Mouse (Mus musculus): Measurements from ENCODE around the gene Ddx20. TPM values are rescaled to one million over a fixed set of nuclear protein-coding genes. Genes with fewer than 3 reads are reported as not detected.

Ddx20 gene
- polyA plus RNA-seq, 1 experiment from 2014 or later, result 37.2 TPM

DNA sequence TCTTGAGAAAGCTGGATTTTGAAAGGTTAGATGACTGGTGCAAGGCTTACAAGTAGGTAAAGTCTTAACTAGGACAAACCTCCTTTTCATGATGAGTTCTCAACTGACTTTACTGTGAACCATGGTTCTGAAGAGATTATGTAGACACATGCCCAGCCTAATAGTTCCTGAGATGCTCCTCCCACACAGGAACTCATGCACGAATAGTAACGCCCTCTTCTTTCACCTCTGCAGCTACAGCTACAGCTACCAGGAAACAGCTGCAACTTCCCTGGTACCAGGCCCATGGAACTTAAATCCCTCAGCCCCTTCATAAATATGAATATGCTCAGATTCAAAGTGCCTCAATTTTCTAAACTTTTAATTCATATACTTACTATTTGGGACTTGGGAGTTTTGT lies 11.4 kb downstream of the Ddx20 start:
- H3K36me3 ChIP-seq, result peaks cover 33% of the 10 kb centered on the region
- H3K9me3 ChIP-seq, result no peaks in the 10 kb centered on the region
- H3K27ac ChIP-seq, result no peak overlapping the region
- H3K27me3 ChIP-seq (ENCODE audit: insufficient read depth, poor library complexity, severe bottlenecking), result no peaks in the 10 kb centered on the region
- no peaks in the 10 kb centered on the region for H3K4me1 ChIP-seq
- WGBS, result 53% methylated on average over 2 of the region's 2 CpGs
- peak; percentile 24 for DNase-seq (ENCODE audit: low spot score)
- H3K4me3 ChIP-seq, result no peak overlapping the region

GRCm38 (mm10) chr3:105674595-105675218 lies 12.7 kb downstream of the Ddx20 start:
- Histone ChIP-seq H3K27ac (no peak overlapping the region), H3K36me3 (peaks cover 21% of the 10 kb centered on the region), H3K4me1 (no peaks in the 10 kb centered on the region), H3K9me3 (no peaks in the 10 kb centered on the region), H3K4me3 (no peak overlapping the region), H3K27me3 (ENCODE audit: insufficient read depth, poor library complexity, severe bottlenecking) (no peaks in the 10 kb centered on the region)
- DNase-seq (ENCODE audit: low spot score), result peak; percentile 77
- WGBS, result 17% methylated on average over 7 of the region's 7 CpGs

DNA sequence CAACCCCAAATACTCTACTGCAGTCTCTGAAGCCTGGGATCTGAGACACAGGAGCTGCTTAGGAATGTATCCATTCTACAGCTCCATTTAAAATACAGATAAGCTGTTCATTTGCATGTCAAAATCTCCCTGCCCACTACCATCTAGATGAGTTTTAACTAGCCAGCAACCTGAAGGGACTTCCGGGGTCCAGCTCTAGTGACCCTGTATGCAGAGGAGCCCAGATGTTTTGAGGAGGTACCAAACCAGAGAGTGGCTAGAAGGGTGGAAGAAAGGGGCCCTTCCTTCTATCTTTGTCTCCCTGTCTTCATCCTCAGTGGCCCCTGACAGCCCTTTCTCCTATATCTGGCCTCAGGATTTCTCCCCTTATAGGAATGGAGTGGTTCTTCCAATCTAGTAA lies 16.6 kb downstream of the Ddx20 start:
- Histone ChIP-seq H3K36me3 (no peaks in the 10 kb centered on the region), H3K27me3 (ENCODE audit: insufficient read depth, poor library complexity, severe bottlenecking) (peaks cover 11% of the 10 kb centered on the region; the same call in 1 of the 2 replicates), H3K9me3 (no peaks in the 10 kb centered on the region), H3K4me1 (no peaks in the 10 kb centered on the region), H3K4me3 (no peak overlapping the region), H3K27ac (no peak overlapping the region)
- DNase-seq (ENCODE audit: low spot score), result peak; percentile 58
- 81% methylated on average over 1 of the region's 1 CpGs for WGBS

- peaks cover 11% of the 10 kb centered on the region; the same call in 1 of the 2 replicates for H3K27me3 ChIP-seq (ENCODE audit: insufficient read depth, poor library complexity, severe bottlenecking)
- no peaks in the 10 kb centered on the region for H3K9me3 ChIP-seq
- H3K4me1 ChIP-seq, result no peaks in the 10 kb centered on the region
- no peaks in the 10 kb centered on the region for H3K36me3 ChIP-seq
- no peak overlapping the region for H3K27ac ChIP-seq
- no peak overlapping the region for H3K4me3 ChIP-seq
- WGBS, result 75% methylated on average over 3 of the region's 3 CpGs
- peak; percentile 24 for DNase-seq (ENCODE audit: low spot score)
Measured at GRCm38 (mm10) chr3:105669776-105670175, 17.6 kb downstream of the Ddx20 start.

DNA sequence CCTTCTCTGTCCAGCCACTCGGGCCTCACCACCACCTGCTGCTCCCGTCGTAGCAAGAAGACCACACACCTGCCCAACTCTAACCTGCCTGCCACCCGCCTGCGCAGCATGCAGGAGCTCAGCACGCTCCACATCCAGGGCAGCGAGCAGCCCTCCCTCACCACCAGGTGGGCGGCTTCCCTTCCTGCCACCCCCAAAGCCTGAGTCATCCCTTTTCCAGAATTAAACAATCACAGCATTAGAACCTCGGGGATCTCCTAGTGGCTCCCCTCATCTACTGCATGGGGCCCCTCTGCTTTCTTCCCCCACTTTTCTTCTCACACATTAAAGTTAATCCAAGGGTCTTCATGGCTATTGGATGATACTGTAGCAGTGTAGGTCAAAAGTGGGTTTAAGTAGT lies 19.2 kb downstream of the Ddx20 start:
- peak; percentile 56 for DNase-seq (ENCODE audit: low spot score)
- H3K9me3 ChIP-seq, result no peaks in the 10 kb centered on the region
- WGBS, result 40% methylated on average over 9 of the region's 9 CpGs
- H3K4me3 ChIP-seq, result no peak overlapping the region
- no peaks in the 10 kb centered on the region for H3K4me1 ChIP-seq
- no peaks in the 10 kb centered on the region for H3K36me3 ChIP-seq
- peaks cover 11% of the 10 kb centered on the region; the same call in 1 of the 2 replicates for H3K27me3 ChIP-seq (ENCODE audit: insufficient read depth, poor library complexity, severe bottlenecking)
- no peak overlapping the region for H3K27ac ChIP-seq

GRCm38 (mm10) chr3:105666996-105667523 lies 20.3 kb downstream of the Ddx20 start:
- Histone ChIP-seq H3K9me3 (no peaks in the 10 kb centered on the region), H3K4me3 (no peak overlapping the region), H3K36me3 (no peaks in the 10 kb centered on the region), H3K4me1 (no peaks in the 10 kb centered on the region), H3K27me3 (ENCODE audit: insufficient read depth, poor library complexity, severe bottlenecking) (peaks cover 11% of the 10 kb centered on the region; the same call in 1 of the 2 replicates), H3K27ac (no peak overlapping the region)
- peak; percentile 51 for DNase-seq (ENCODE audit: low spot score)
- WGBS, result 54% methylated on average over 4 of the region's 4 CpGs

DNA sequence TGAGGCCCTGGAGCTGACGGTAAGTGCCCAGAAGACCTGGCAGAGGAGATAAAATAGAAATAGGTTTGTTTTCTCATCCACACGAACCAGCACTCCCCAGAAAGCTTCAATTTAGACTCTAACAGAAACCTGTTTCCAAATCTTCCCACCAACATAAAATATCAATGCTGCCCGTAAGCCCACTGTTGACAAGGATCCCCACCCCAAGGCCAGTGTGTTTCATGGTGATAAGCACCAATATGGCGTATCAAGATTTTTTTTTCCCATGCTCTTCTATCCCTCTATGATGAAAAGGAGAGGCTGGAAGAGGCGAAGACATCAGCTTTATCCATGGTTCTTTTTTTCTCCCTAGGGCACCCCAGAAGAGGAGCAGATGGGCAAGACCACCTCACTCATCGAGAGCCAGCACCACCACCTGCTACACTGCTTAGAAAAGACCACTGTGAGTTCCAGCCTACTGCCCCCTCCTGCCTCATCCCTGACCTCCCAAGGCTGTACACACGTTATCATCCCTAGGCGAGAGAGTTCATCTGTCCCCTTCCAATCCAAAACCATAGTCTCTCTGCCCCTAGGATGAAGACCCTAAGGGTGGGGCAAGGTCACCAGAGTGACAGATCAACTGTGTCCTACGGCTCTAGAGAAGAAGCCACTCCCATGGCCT lies 22.1 kb downstream of the Ddx20 start:
- Histone ChIP-seq H3K36me3 (no peaks in the 10 kb centered on the region), H3K27me3 (ENCODE audit: insufficient read depth, poor library complexity, severe bottlenecking) (peaks cover 11% of the 10 kb centered on the region; the same call in 1 of the 2 replicates), H3K4me1 (peaks cover 13% of the 10 kb centered on the region), H3K27ac (no peak overlapping the region), H3K9me3 (no peaks in the 10 kb centered on the region), H3K4me3 (no peak overlapping the region)
- DNase-seq (ENCODE audit: low spot score), result peak; percentile 59
- WGBS, result 74% methylated on average over 9 of the region's 9 CpGs

GRCm38 (mm10) chr3:105663043-105663442 lies 24.3 kb downstream of the Ddx20 start:
- Histone ChIP-seq H3K4me3 (no peak overlapping the region), H3K27me3 (ENCODE audit: insufficient read depth, poor library complexity, severe bottlenecking) (peaks cover 9% of the 10 kb centered on the region; the same call in 1 of the 2 replicates), H3K4me1 (peaks cover 13% of the 10 kb centered on the region), H3K27ac (no peak overlapping the region), H3K9me3 (no peaks in the 10 kb centered on the region), H3K36me3 (no peaks in the 10 kb centered on the region)
- no peak for DNase-seq (ENCODE audit: low spot score)
- WGBS, result 75% methylated on average over 8 of the region's 8 CpGs

DNA sequence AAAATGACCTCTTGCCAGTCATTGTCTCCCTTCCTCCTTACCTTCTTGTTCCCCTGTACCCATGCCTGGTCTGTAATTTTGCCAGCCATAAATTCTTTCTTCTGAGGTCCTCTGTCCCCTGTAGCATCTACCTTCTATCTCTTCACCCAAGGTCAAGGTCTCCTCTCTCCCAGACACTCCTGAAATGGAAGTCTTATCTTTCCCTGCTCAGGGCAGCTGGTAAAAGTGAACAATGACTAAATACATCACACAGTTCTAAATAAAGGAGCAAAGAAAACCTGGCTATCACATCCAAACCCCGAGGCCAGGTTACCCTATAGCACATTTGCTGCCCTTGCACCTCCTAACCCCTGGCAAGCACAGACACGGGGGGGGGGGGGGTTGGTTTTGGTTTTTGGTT lies 26.8 kb downstream of the Ddx20 start:
- Histone ChIP-seq H3K27me3 (ENCODE audit: insufficient read depth, poor library complexity, severe bottlenecking) (no peaks in the 10 kb centered on the region), H3K9me3 (no peaks in the 10 kb centered on the region), H3K36me3 (no peaks in the 10 kb centered on the region), H3K4me1 (peaks cover 13% of the 10 kb centered on the region), H3K4me3 (no peak overlapping the region), H3K27ac (0 out of 2 replicates have a peak overlapping the region, but pooled peaks have one; percentile 18)
- peak; percentile 46 for DNase-seq (ENCODE audit: low spot score)
- 48% methylated on average over 2 of the region's 2 CpGs for WGBS

GRCm38 (mm10) chr3:105655031-105655585 lies 32.3 kb downstream of the Ddx20 start:
- Histone ChIP-seq H3K9me3 (no peaks in the 10 kb centered on the region), H3K27ac (no peak overlapping the region), H3K4me1 (no peaks in the 10 kb centered on the region), H3K4me3 (no peak overlapping the region), H3K27me3 (ENCODE audit: insufficient read depth, poor library complexity, severe bottlenecking) (0 out of 2 replicates have a peak, but pooled peaks cover 2% of the 10 kb centered on the region), H3K36me3 (no peaks in the 10 kb centered on the region)
- 88% methylated on average over 11 of the region's 11 CpGs for WGBS
- DNase-seq (ENCODE audit: low spot score), result peak; percentile 47

GRCm38 (mm10) chr3:105653544-105654380 lies 33.6 kb downstream of the Ddx20 start:
- no peak for DNase-seq (ENCODE audit: low spot score)
- H3K27me3 ChIP-seq (ENCODE audit: insufficient read depth, poor library complexity, severe bottlenecking), result 0 out of 2 replicates have a peak, but pooled peaks cover 9% of the 10 kb centered on the region
- no peaks in the 10 kb centered on the region for H3K36me3 ChIP-seq
- WGBS, result 83% methylated on average over 13 of the region's 13 CpGs
- no peaks in the 10 kb centered on the region for H3K9me3 ChIP-seq
- H3K4me1 ChIP-seq, result no peaks in the 10 kb centered on the region
- no peak overlapping the region for H3K4me3 ChIP-seq
- H3K27ac ChIP-seq, result no peak overlapping the region

GRCm38 (mm10) chr3:105648889-105649567 lies 38.3 kb downstream of the Ddx20 start:
- Histone ChIP-seq H3K27me3 (ENCODE audit: insufficient read depth, poor library complexity, severe bottlenecking) (0 out of 2 replicates have a peak, but pooled peaks cover 9% of the 10 kb centered on the region), H3K36me3 (no peaks in the 10 kb centered on the region), H3K4me3 (no peak overlapping the region), H3K9me3 (no peaks in the 10 kb centered on the region), H3K4me1 (no peaks in the 10 kb centered on the region), H3K27ac (no peak overlapping the region)
- 63% methylated on average over 8 of the region's 8 CpGs for WGBS
- DNase-seq (ENCODE audit: low spot score), result no peak
